Comparison of ENCODE assay signal across 8 mouse cellular contexts in the genomic region with DNA sequence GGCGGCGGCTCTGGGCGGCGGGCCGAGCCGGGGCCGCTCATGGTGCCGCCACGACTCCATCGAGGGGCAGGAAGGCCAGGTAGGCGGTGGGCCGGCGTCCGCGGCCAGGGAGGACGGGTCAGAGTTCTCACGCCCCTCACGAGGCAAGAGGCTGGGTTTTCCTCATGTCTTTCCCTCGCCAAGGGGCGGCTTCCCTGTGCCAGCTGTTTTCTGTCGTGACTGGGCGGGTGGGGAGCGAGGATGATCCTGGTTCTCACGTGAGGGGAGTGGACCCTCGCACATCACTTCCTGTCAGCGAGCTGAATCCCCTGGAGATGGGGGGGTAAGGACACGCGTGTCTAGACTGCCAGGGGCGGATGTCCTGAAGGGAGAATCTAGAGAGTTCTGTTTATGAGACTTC. TPM values are rescaled to one million over a fixed set of nuclear protein-coding genes. Genes with fewer than 3 reads are reported as not detected.
A peak's percentile ranks its signal among the peaks of the same experiment; 100 is the strongest.
DNase-seq lines count a peak whose midpoint lies in the region; ATAC-seq and TF ChIP-seq lines count a peak whose summit lies in the region.

No protein-coding gene starts in this region.

- peak; percentile 34 for ATAC-seq in lung, postnatal 0 days

- TF ChIP-seq CTCF in layer of hippocampus, adult 2 months (conservative IDR thresholded peaks at IDR 0.05) = no peak
- TF ChIP-seq CTCF in lung, postnatal 0 days (IDR thresholded peaks at IDR 0.05) = no peak

- H3K36me3 ChIP-seq in lung, postnatal 0 days (ENCODE audit: insufficient read depth, low read length) = no peaks in the 10 kb centered on the region; the same call in 1 of the 2 replicates

- peak overlapping the region; percentile 88 for H3K27ac ChIP-seq in layer of hippocampus, adult 2 months
- peak overlapping the region; percentile 96 for H3K27ac ChIP-seq in lung, postnatal 0 days (ENCODE audit: low read length)

- H3K4me2 ChIP-seq in lung, postnatal 0 days (replicated peaks; ENCODE audit: low read depth, low read length) = peak overlapping the region; percentile 83

- under 1% methylated on average over 19 of the region's 29 CpGs for WGBS in lung, postnatal 0 days

- H3K9ac ChIP-seq in lung, postnatal 0 days (replicated peaks; ENCODE audit: low read depth) = peak overlapping the region; percentile 98

- no peak for TF ChIP-seq EP300 in lung, postnatal 0 days (IDR thresholded peaks at IDR 0.05)

- peaks cover 7% of the 10 kb centered on the region; the same call in 1 of the 2 replicates for H3K4me1 ChIP-seq in lung, postnatal 0 days (ENCODE audit: insufficient read depth, low read depth, low read length)

- H3K9me3 ChIP-seq in lung, postnatal 0 days (ENCODE audit: low read length) = no peaks in the 10 kb centered on the region

- peak; percentile 25 to 49 for DNase-seq in layer of hippocampus, adult 2 months (ENCODE audit: low spot score in 2 of 2)
- no peak for DNase-seq in layer of hippocampus, adult 9-10 months (ENCODE audit: low spot score)
- peak; percentile 57 for DNase-seq in brain, adult 2 months (ENCODE audit: low read depth, low spot score)
- DNase-seq in gastrocnemius, postnatal 14 days = peak; percentile 72
- peak; percentile 80 for DNase-seq in kidney, postnatal 10 days
- DNase-seq in lung, postnatal 0 days (ENCODE audit: low spot score) = peak; percentile 87
- DNase-seq in right cerebral cortex, adult 2 months (ENCODE audit: low spot score in 2 of 2) = peak; percentile 45 to 47
- DNase-seq in cerebellum, postnatal 25 days = no peak

- no peaks in the 10 kb centered on the region for H3K27me3 ChIP-seq in lung, postnatal 0 days (replicated peaks; ENCODE audit: insufficient read depth, low read length)

- H3K4me3 ChIP-seq in layer of hippocampus, adult 2 months = peak overlapping the region; percentile 80
- H3K4me3 ChIP-seq in lung, postnatal 0 days (ENCODE audit: low read depth, low read length) = peak overlapping the region; percentile 92

- intact Hi-C loops in gastrocnemius, postnatal 14 days (cut with DNase I; ENCODE audit: low total_unique reads) = no loop called here

RNA-seq across cellular contexts. Expression of gene Slc35f5, which starts 0.8 kb away (rescaled TPM):
- total RNA-seq in layer of hippocampus, adult 2 months (2021) = 10 to 100 TPM; 22.4 to 24.2 TPM
- 10 to 100 TPM; 18.5 to 18.7 TPM for total RNA-seq in gastrocnemius, postnatal 14 days (2021)
- 50.9 and 53.5 TPM in 2 replicates for polyA plus RNA-seq in lung, postnatal 0 days (2015; fragmentation: Nextera tagmentation; extraction: Ambion mirVana)

Comparison
In these comparisons a context has a peak if more than half of its experiments do, and no peak if none do; other contexts are left out.
1. DNase-seq: peak in layer of hippocampus, adult 2 months (2 of 2), brain, adult 2 months (single experiment), gastrocnemius, postnatal 14 days (single experiment), kidney, postnatal 10 days (single experiment), lung, postnatal 0 days (single experiment) and right cerebral cortex, adult 2 months (2 of 2); none in layer of hippocampus, adult 9-10 months (single experiment) and cerebellum, postnatal 25 days (0 of 2).